Mouse (Mus musculus): ENCODE data around the gene Olfr223. TPM values are rescaled to one million over a fixed set of nuclear protein-coding genes. Genes with fewer than 3 reads are reported as not detected.

The Olfr223 gene
- total RNA-seq, 2 experiments from 2014 or later, result not detected

Other genes starting within 250 kb of the Olfr223 start
- gene Prss38, start 217.6 kb downstream of the Olfr223 start, total RNA-seq (2014; fragmentation: Nextera tagmentation), result not detected in 2 replicates
- gene Prss38, start 217.6 kb downstream of the Olfr223 start, total RNA-seq (2017), result not detected in 2 replicates
- gene Jmjd4, start 143.2 kb downstream of the Olfr223 start, total RNA-seq (2014; fragmentation: Nextera tagmentation), result 4.3 and 6.0 TPM in 2 replicates
- 4.3 and 5.6 TPM in 2 replicates for gene Jmjd4, start 143.2 kb downstream of the Olfr223 start, total RNA-seq (2017)
- 5.9 and 6.0 TPM in 2 replicates for gene Snap47, start 142.1 kb downstream of the Olfr223 start, total RNA-seq (2014; fragmentation: Nextera tagmentation)
- 4.8 and 7.1 TPM in 2 replicates for gene Snap47, start 142.1 kb downstream of the Olfr223 start, total RNA-seq (2017)
- 2.8 and 3.4 TPM in 2 replicates for gene Zfp867, start 120.8 kb downstream of the Olfr223 start, total RNA-seq (2014; fragmentation: Nextera tagmentation)
- gene Zfp867, start 120.8 kb downstream of the Olfr223 start, total RNA-seq (2017), result 1.5 and 2.9 TPM in 2 replicates
- 20.8 and 24.8 TPM in 2 replicates for gene Zkscan17, start 66.5 kb downstream of the Olfr223 start, total RNA-seq (2014; fragmentation: Nextera tagmentation)
- 9.0 and 11.1 TPM in 2 replicates for gene Zkscan17, start 66.5 kb downstream of the Olfr223 start, total RNA-seq (2017)
- 2.4 and 2.5 TPM in 2 replicates for gene Nlrp3, start 51.7 kb downstream of the Olfr223 start, total RNA-seq (2014; fragmentation: Nextera tagmentation)
- gene Nlrp3, start 51.7 kb downstream of the Olfr223 start, total RNA-seq (2017), result 5.3 and 16.5 TPM in 2 replicates
- not detected in 2 replicates for gene Olfr222, start 17.1 kb downstream of the Olfr223 start, total RNA-seq (2014; fragmentation: Nextera tagmentation)
- gene Olfr222, start 17.1 kb downstream of the Olfr223 start, total RNA-seq (2017), result not detected in 2 replicates
- 50.1 and 70.7 TPM in 2 replicates for gene Mprip, start 68.0 kb upstream of the Olfr223 start, total RNA-seq (2014; fragmentation: Nextera tagmentation)
- 56.4 and 71.4 TPM in 2 replicates for gene Mprip, start 68.0 kb upstream of the Olfr223 start, total RNA-seq (2017)
- gene Pld6, start 194.4 kb upstream of the Olfr223 start, total RNA-seq (2014; fragmentation: Nextera tagmentation), result 2.3 TPM in 1 of 2 replicates, not detected in the other
- 0.57 and 1.2 TPM in 2 replicates for gene Pld6, start 194.4 kb upstream of the Olfr223 start, total RNA-seq (2017)
- 7.9 and 16.7 TPM in 2 replicates for gene Flcn, start 216.7 kb upstream of the Olfr223 start, total RNA-seq (2014; fragmentation: Nextera tagmentation)
- gene Flcn, start 216.7 kb upstream of the Olfr223 start, total RNA-seq (2017), result 19.7 and 19.8 TPM in 2 replicates
- gene Nt5m, start 246.2 kb upstream of the Olfr223 start, total RNA-seq (2014; fragmentation: Nextera tagmentation), result 17.1 and 19.5 TPM in 2 replicates
- 9.6 and 10.9 TPM in 2 replicates for gene Nt5m, start 246.2 kb upstream of the Olfr223 start, total RNA-seq (2017)
- gene Cops3, start 246.5 kb upstream of the Olfr223 start, total RNA-seq (2014; fragmentation: Nextera tagmentation), result 141 and 166 TPM in 2 replicates
- 200 and 225 TPM in 2 replicates for gene Cops3, start 246.5 kb upstream of the Olfr223 start, total RNA-seq (2017)